Mouse (Mus musculus): ENCODE data around the gene Pde1a. TPM values are rescaled to one million over a fixed set of nuclear protein-coding genes. Genes with fewer than 3 reads are reported as not detected.

The Pde1a gene
- polyA plus RNA-seq, 1 experiment from 2014 or later, result 33.5 TPM

- Histone ChIP-seq H3K27ac (replicated peaks) (no peak overlapping the region), H3K36me3 (no peaks in the 10 kb centered on the region), H3K4me1 (no peaks in the 10 kb centered on the region), H3K4me2 (no peak overlapping the region), H3K9me3 (no peaks in the 10 kb centered on the region), H3K27me3 (replicated peaks) (no peaks in the 10 kb centered on the region), H3K9ac (no peak overlapping the region), H3K4me3 (no peak overlapping the region)
- no peak for ATAC-seq (ENCODE audit: extremely low read depth, insufficient number of reproducible peaks, low FRiP score, low TSS enrichment)
- WGBS, result 45% methylated on average over 3 of the region's 3 CpGs
These were observed 313.4 kb downstream of the Pde1a start for GRCm38 (mm10) chr2:79815708-79816484.

- ATAC-seq (ENCODE audit: extremely low read depth, insufficient number of reproducible peaks, low FRiP score, low TSS enrichment), result no peak
- H3K4me1 ChIP-seq, result no peaks in the 10 kb centered on the region
These were observed 330.6 kb downstream of the Pde1a start for GRCm38 (mm10) chr2:79798627-79799026.

GRCm38 (mm10) chr2:79797444-79797843, 331.8 kb downstream of the Pde1a start:
- Histone ChIP-seq H3K27me3 (replicated peaks) (no peaks in the 10 kb centered on the region), H3K4me3 (no peak overlapping the region), H3K4me1 (peaks cover 5% of the 10 kb centered on the region), H3K36me3 (no peaks in the 10 kb centered on the region), H3K27ac (replicated peaks) (no peak overlapping the region), H3K9ac (no peak overlapping the region), H3K9me3 (no peaks in the 10 kb centered on the region), H3K4me2 (no peak overlapping the region)
- ATAC-seq (ENCODE audit: extremely low read depth, insufficient number of reproducible peaks, low FRiP score, low TSS enrichment), result no peak
- WGBS, result 42% methylated on average over 2 of the region's 2 CpGs

More at GRCm38 (mm10) chr2:79798627-79799026, 330.6 kb downstream of the Pde1a start:
- H3K9me3 ChIP-seq, result no peaks in the 10 kb centered on the region
- WGBS, result 56% methylated on average over 7 of the region's 7 CpGs
- H3K4me3 ChIP-seq, result no peak overlapping the region
- no peaks in the 10 kb centered on the region for H3K27me3 ChIP-seq (replicated peaks)
- no peaks in the 10 kb centered on the region for H3K36me3 ChIP-seq
- no peak overlapping the region for H3K9ac ChIP-seq
- no peak overlapping the region for H3K27ac ChIP-seq (replicated peaks)
- no peak overlapping the region for H3K4me2 ChIP-seq

- Histone ChIP-seq H3K4me2 (no peak overlapping the region), H3K36me3 (no peaks in the 10 kb centered on the region), H3K4me1 (peaks cover 5% of the 10 kb centered on the region), H3K9me3 (no peaks in the 10 kb centered on the region), H3K4me3 (no peak overlapping the region), H3K9ac (no peak overlapping the region), H3K27me3 (replicated peaks) (no peaks in the 10 kb centered on the region), H3K27ac (replicated peaks) (no peak overlapping the region)
- ATAC-seq (ENCODE audit: extremely low read depth, insufficient number of reproducible peaks, low FRiP score, low TSS enrichment), result no peak
- WGBS, result 30% methylated on average over 2 of the region's 2 CpGs
These were observed 336.1 kb downstream of the Pde1a start for GRCm38 (mm10) chr2:79793186-79793585.

GRCm38 (mm10) chr2:79786467-79786866, 342.8 kb downstream of the Pde1a start:
- ATAC-seq (ENCODE audit: extremely low read depth, insufficient number of reproducible peaks, low FRiP score, low TSS enrichment), result no peak
- Histone ChIP-seq H3K9me3 (no peaks in the 10 kb centered on the region), H3K4me1 (0 out of 2 replicates have a peak, but pooled peaks cover 3% of the 10 kb centered on the region), H3K36me3 (no peaks in the 10 kb centered on the region), H3K27me3 (replicated peaks) (no peaks in the 10 kb centered on the region), H3K4me3 (no peak overlapping the region), H3K27ac (replicated peaks) (no peak overlapping the region), H3K9ac (no peak overlapping the region), H3K4me2 (no peak overlapping the region)
- 76% methylated on average over 11 of the region's 11 CpGs for WGBS

- H3K4me3 ChIP-seq, result no peak overlapping the region
- H3K36me3 ChIP-seq, result no peaks in the 10 kb centered on the region
- H3K9me3 ChIP-seq, result no peaks in the 10 kb centered on the region
- no peak overlapping the region for H3K9ac ChIP-seq
- H3K27ac ChIP-seq (replicated peaks), result 0 out of 2 replicates have a peak overlapping the region, but pooled peaks have one; percentile 16
- H3K27me3 ChIP-seq (replicated peaks), result no peaks in the 10 kb centered on the region
- ATAC-seq (ENCODE audit: extremely low read depth, insufficient number of reproducible peaks, low FRiP score, low TSS enrichment), result no peak
- 45% methylated on average over 8 of the region's 8 CpGs for WGBS
- H3K4me1 ChIP-seq, result 0 out of 2 replicates have a peak, but pooled peaks cover 3% of the 10 kb centered on the region
- peak overlapping the region; percentile 4; the same call in 1 of the 2 replicates for H3K4me2 ChIP-seq
These were observed 343.6 kb downstream of the Pde1a start for GRCm38 (mm10) chr2:79785541-79786134.

Other genes starting within 250 kb of the Pde1a start
- not detected in 2 replicates for gene Prdx6b, start 163.0 kb upstream of the Pde1a start, polyA plus RNA-seq (2015; fragmentation: Nextera tagmentation; extraction: Ambion mirVana)
- gene Dnajc10, start 186.0 kb upstream of the Pde1a start, polyA plus RNA-seq (2015; fragmentation: Nextera tagmentation; extraction: Ambion mirVana), result 48.3 and 50.6 TPM in 2 replicates

All from heart, embryonic 13.5 days (tissue).